Mouse (Mus musculus) ovary, postnatal 14 days (tissue): ENCODE data around the gene Cdadc1.
A peak's percentile ranks its signal among the peaks of the same experiment; 100 is the strongest.

Source experiments
- DNase-seq: peaks from one replicate; pipeline ENCODE4 v3.0.0; 2022; ENCODE audit warnings: low spot score

Gene Cdadc1

GRCm38 (mm10) chr14:59612920-59613625, 15.3 kb upstream of the Cdadc1 start:
- DNase-seq: peak; percentile 59

GRCm38 (mm10) chr14:59607021-59607420, 9.3 kb upstream of the Cdadc1 start:
- DNase-seq: no peak

- peak; percentile 60 for DNase-seq
Observed at GRCm38 (mm10) chr14:59605671-59606353, 8.1 kb upstream of the Cdadc1 start.

GRCm38 (mm10) chr14:59604002-59604645, 6.4 kb upstream of the Cdadc1 start:
- DNase-seq: no peak

GRCm38 (mm10) chr14:59598260-59598627, 485 bp upstream of the Cdadc1 start:
- no peak for DNase-seq

- DNase-seq: no peak
Observed at GRCm38 (mm10) chr14:59594988-59595387, 2.8 kb downstream of the Cdadc1 start.

GRCm38 (mm10) chr14:59592593-59592992, 5.2 kb downstream of the Cdadc1 start:
- no peak for DNase-seq

GRCm38 (mm10) chr14:59591901-59592300, 5.9 kb downstream of the Cdadc1 start:
- no peak for DNase-seq

- DNase-seq: no peak
Observed at GRCm38 (mm10) chr14:59590614-59591013, 7.1 kb downstream of the Cdadc1 start.

GRCm38 (mm10) chr14:59576385-59576784, 21.4 kb downstream of the Cdadc1 start:
- DNase-seq: no peak

GRCm38 (mm10) chr14:59566756-59567155, 31.0 kb downstream of the Cdadc1 start:
- DNase-seq: no peak

- DNase-seq: no peak
Observed at GRCm38 (mm10) chr14:59557886-59558285, 39.9 kb downstream of the Cdadc1 start.

- no peak for DNase-seq
Observed at GRCm38 (mm10) chr14:59557071-59557470, 40.7 kb downstream of the Cdadc1 start.

GRCm38 (mm10) chr14:59555928-59556531, 41.7 kb downstream of the Cdadc1 start:
- peak; percentile 84 for DNase-seq

GRCm38 (mm10) chr14:59555018-59555417, 42.7 kb downstream of the Cdadc1 start:
- DNase-seq: no peak

- no peak for DNase-seq
Observed at GRCm38 (mm10) chr14:59554025-59554424, 43.7 kb downstream of the Cdadc1 start.

GRCm38 (mm10) chr14:59551956-59552355, 45.8 kb downstream of the Cdadc1 start:
- DNase-seq: no peak

- DNase-seq: no peak
Observed at GRCm38 (mm10) chr14:59550841-59551240, 46.9 kb downstream of the Cdadc1 start.

GRCm38 (mm10) chr14:59549106-59549505, 48.7 kb downstream of the Cdadc1 start:
- no peak for DNase-seq

- DNase-seq: no peak
Observed at GRCm38 (mm10) chr14:59548532-59548931, 49.2 kb downstream of the Cdadc1 start.

- DNase-seq: no peak
Observed at GRCm38 (mm10) chr14:59547530-59547929, 50.2 kb downstream of the Cdadc1 start.

GRCm38 (mm10) chr14:59546162-59546880, 51.4 kb downstream of the Cdadc1 start:
- DNase-seq: no peak
